Mouse (Mus musculus) heart, postnatal 36 days (tissue): ENCODE measurements around the gene Sim2. TPM values are rescaled to one million over a fixed set of nuclear protein-coding genes. Genes with fewer than 3 reads are reported as not detected.

Source experiments
- DNase-seq, 2 experiments: peaks; one replicate each; pipeline ENCODE4 v3.0.0; 2021 to 2022
- intact Hi-C: fragments of 180-260 bp; cut with DNase I; formaldehyde crosslinking; loops from one replicate; pipeline ENCODE4 v1.15.1; 2025
- total RNA-seq, 2 experiments: library from RNA; stranded (reverse); gene quantifications; 2 replicates each; pipeline ENCODE4 v1.2.3; 2021

Sim2 gene
- total RNA-seq, 2 experiments from 2014 or later: not detected

- peak in 1 of 2 experiments; percentile 26 for DNase-seq
- intact Hi-C loops: no loop called here
These were observed 6.2 kb upstream of the Sim2 start for GRCm38 (mm10) chr16:94078318-94079074.

GRCm38 (mm10) chr16:94079075-94079855 lies 5.5 kb upstream of the Sim2 start:
- no peak for DNase-seq
- intact Hi-C loops: no loop called here

GRCm38 (mm10) chr16:94079856-94080555 lies 4.7 kb upstream of the Sim2 start:
- intact Hi-C loops: loop anchor here (2.0 kb wide), 1 partner anchor 17 kb away; no protein-coding TSS in a partner anchor
- DNase-seq: no peak

- DNase-seq: no peak
- intact Hi-C loops: loop anchor here (2.0 kb wide), 1 partner anchor 15 kb away; no protein-coding TSS in a partner anchor
These were observed 3.1 kb upstream of the Sim2 start for GRCm38 (mm10) chr16:94081596-94081995.

- no peak for DNase-seq
- intact Hi-C loops: loop anchor here (2.0 kb wide), 1 partner anchor 15 kb away; no protein-coding TSS in a partner anchor
These were observed 2.6 kb upstream of the Sim2 start for GRCm38 (mm10) chr16:94081996-94082708.

GRCm38 (mm10) chr16:94082960-94083847 lies 1.5 kb upstream of the Sim2 start:
- DNase-seq: no peak
- intact Hi-C loops: no loop called here

GRCm38 (mm10) chr16:94083848-94084525 lies 744 bp upstream of the Sim2 start:
- intact Hi-C loops: no loop called here
- no peak for DNase-seq

- intact Hi-C loops: no loop called here
- DNase-seq: no peak
These were observed 1.0 kb downstream of the Sim2 start for GRCm38 (mm10) chr16:94085603-94086285.

GRCm38 (mm10) chr16:94086701-94087569 lies 2.2 kb downstream of the Sim2 start:
- intact Hi-C loops: no loop called here
- DNase-seq: peak in 1 of 2 experiments; percentile 15

GRCm38 (mm10) chr16:94087570-94088225 lies 3.0 kb downstream of the Sim2 start:
- no peak for DNase-seq
- intact Hi-C loops: no loop called here

GRCm38 (mm10) chr16:94088226-94088748 lies 3.6 kb downstream of the Sim2 start:
- intact Hi-C loops: no loop called here
- no peak for DNase-seq

GRCm38 (mm10) chr16:94088819-94089692 lies 4.3 kb downstream of the Sim2 start:
- DNase-seq: no peak
- intact Hi-C loops: no loop called here

- DNase-seq: no peak
- intact Hi-C loops: no loop called here
These were observed 7.9 kb downstream of the Sim2 start for GRCm38 (mm10) chr16:94092511-94093150.

GRCm38 (mm10) chr16:94093151-94093863 lies 8.6 kb downstream of the Sim2 start:
- intact Hi-C loops: no loop called here
- DNase-seq: no peak
